Mouse (Mus musculus): ENCODE data around the gene Ralb.

DNA sequence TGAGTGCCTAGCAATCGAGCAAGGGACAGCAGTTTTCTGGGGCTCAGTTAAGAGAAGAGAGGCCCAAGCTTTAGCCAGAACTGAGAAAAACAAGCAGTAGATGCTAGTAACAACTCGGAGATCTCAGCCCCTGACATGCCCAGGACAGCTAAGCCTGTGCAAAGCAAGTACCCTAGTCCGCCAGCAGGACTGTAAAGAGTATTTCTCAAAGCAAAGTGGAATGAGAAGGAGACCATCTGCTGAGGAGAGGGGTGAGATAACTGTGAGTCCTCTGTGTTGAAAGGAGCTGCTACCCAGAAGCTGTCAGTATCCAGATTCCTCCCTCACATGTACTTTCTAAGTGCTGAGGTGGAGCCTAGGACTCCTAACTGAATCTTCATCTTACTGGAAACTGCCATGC is 41.9 kb upstream of the Ralb start:
- TF ChIP-seq POLR2A (IDR thresholded peaks at IDR 0.05; ENCODE audit: control insufficient read depth, low read depth, low read length) (no peak), CTCF (IDR thresholded peaks at IDR 0.05; ENCODE audit: control insufficient read depth, insufficient read depth, insufficient replicate concordance, low read depth, low read length) (no peak)

Data from testis, adult 2 months (tissue).